Mouse (Mus musculus) C2C12 (cell line): ENCODE measurements around the gene Spem2.

ENCODE experiments used
- CTCF ChIP-seq: IDR thresholded peaks from one replicate; pipeline ENCODE4 v1.5.1; 2011; ENCODE audit not compliant: control insufficient read depth, insufficient read depth, insufficient read length
- FOSL1 ChIP-seq: IDR thresholded peaks from one replicate; pipeline ENCODE4 v1.8.0; 2011; ENCODE audit warnings: mild to moderate bottlenecking, low read length; ENCODE audit not compliant: poor library complexity, insufficient read depth, severe bottlenecking
- MAX ChIP-seq: IDR thresholded peaks from one replicate; pipeline ENCODE4 v1.6.1; 2011; ENCODE audit warnings: mild to moderate bottlenecking, control low read depth
- MYOD1 ChIP-seq: IDR thresholded peaks from one replicate; pipeline ENCODE4 v1.6.1; 2011; ENCODE audit warnings: low read depth; ENCODE audit not compliant: control insufficient read depth, insufficient read length
- MYOG ChIP-seq: IDR thresholded peaks from one replicate; pipeline ENCODE4 v1.6.1; 2011; ENCODE audit not compliant: control insufficient read depth, insufficient read length; ENCODE audit errors: extremely low read depth
- USF1 ChIP-seq: IDR thresholded peaks from one replicate; pipeline ENCODE4 v1.6.1; 2011; ENCODE audit warnings: low read depth, mild to moderate bottlenecking, control low read depth, moderate library complexity

- TF ChIP-seq MAX = no peak
- no peak for TF ChIP-seq CTCF
- TF ChIP-seq USF1 = no peak
- no peak for TF ChIP-seq FOSL1
- TF ChIP-seq MYOG = no peak
- no peak for TF ChIP-seq MYOD1
Observed at GRCm38 (mm10) chr11:69837604-69837951, 19.3 kb upstream of the Spem2 start, which contains the start of gene Nlgn2.
